Mouse (Mus musculus) left cerebral cortex, postnatal 25 days (tissue): ENCODE results near the gene Spaca1. TPM values are rescaled to one million over a fixed set of nuclear protein-coding genes. Genes with fewer than 3 reads are reported as not detected.
"Not testable (repeated sequence)": the region's sequence is repeated elsewhere in the genome, so short reads cannot be mapped to it uniquely, and the experiment has no call there.

Source experiments
- DNase-seq, 2 experiments: peaks; one replicate each; pipeline ENCODE4 v3.0.0; 2022; ENCODE audit warnings: low spot score in 2 of 2, mixed read lengths in 1 of 2
- intact Hi-C: fragments of 180-260 bp; cut with DNase I; formaldehyde crosslinking; loops from one replicate; pipeline ENCODE4 v1.15.1; 2025
- total RNA-seq, 2 experiments: library from RNA; stranded (reverse); gene quantifications; 2 replicates each; pipeline ENCODE4 v1.2.3; 2021

Gene Spaca1
- not detected for total RNA-seq

- intact Hi-C loops, result no loop called here
- DNase-seq, result no peak
These were observed at the start of gene Spaca1 for GRCm38 (mm10) chr4:34049571-34050255. Gene Spaca1 (minus strand): TSS chr4:34050191.

GRCm38 (mm10) chr4:34087286-34087685 lies 37.3 kb upstream of the Spaca1 start:
- DNase-seq, intact Hi-C loops: not testable (repeated sequence)

- intact Hi-C loops, result loop anchor here (5.0 kb wide), 1 partner anchor 36 kb away; no protein-coding TSS in a partner anchor
- DNase-seq, result no peak
These were observed 31.1 kb upstream of the Spaca1 start for GRCm38 (mm10) chr4:34081064-34081463.

GRCm38 (mm10) chr4:34069002-34069401 lies 19.0 kb upstream of the Spaca1 start:
- intact Hi-C loops, result no loop called here
- no peak for DNase-seq

- no peak for DNase-seq
- intact Hi-C loops, result no loop called here
These were observed 8.3 kb upstream of the Spaca1 start for GRCm38 (mm10) chr4:34058320-34058719.

GRCm38 (mm10) chr4:34026771-34027170 lies 23.2 kb downstream of the Spaca1 start:
- intact Hi-C loops, result no loop called here
- no peak for DNase-seq

- intact Hi-C loops, result no loop called here
- DNase-seq, result no peak
These were observed 28.5 kb downstream of the Spaca1 start for GRCm38 (mm10) chr4:34021456-34021855.

- intact Hi-C loops, result no loop called here
- DNase-seq, result no peak
These were observed 53.6 kb downstream of the Spaca1 start for GRCm38 (mm10) chr4:33996382-33996781.

GRCm38 (mm10) chr4:33992687-33993086 lies 57.3 kb downstream of the Spaca1 start:
- no peak for DNase-seq
- intact Hi-C loops, result no loop called here

- intact Hi-C loops, result no loop called here
- no peak for DNase-seq
These were observed 61.4 kb downstream of the Spaca1 start for GRCm38 (mm10) chr4:33988466-33989089.

Other genes with a start within 250 kb of the Spaca1 start
- 100 to 1,000 TPM; 121 to 128 TPM for gene Cnr1, start 125.6 kb downstream of the Spaca1 start, total RNA-seq